Mouse (Mus musculus): ENCODE results near the gene Sirt2. TPM values are rescaled to one million over a fixed set of nuclear protein-coding genes. Genes with fewer than 3 reads are reported as not detected.

Sirt2 gene
- polyA plus RNA-seq, 1 experiment from 2014 or later = 63.7 TPM

DNA sequence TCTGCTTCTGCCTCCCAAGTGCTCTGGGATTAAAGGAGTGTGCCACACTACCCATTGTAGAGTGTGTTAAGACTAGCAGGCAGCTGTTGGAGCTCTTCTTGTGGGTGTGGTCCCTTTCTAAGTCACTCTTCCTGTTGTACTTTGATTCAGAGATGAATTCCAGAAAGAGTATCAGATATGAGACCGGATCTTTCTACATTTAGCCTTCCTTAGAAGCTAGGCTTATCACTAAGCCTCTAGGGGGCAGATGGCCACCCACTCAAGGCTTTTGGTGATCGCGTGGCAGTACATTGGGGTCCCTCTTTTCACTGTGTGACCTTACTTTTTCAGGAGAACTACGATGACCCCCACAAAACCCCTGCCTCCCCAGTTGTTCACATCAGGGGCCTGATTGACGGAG is 46.4 kb downstream of the Sirt2 start:
- Histone ChIP-seq H3K4me2 (ENCODE audit: low read depth, low read length) (peak overlapping the region; percentile 99), H3K9me3 (replicated peaks; ENCODE audit: control insufficient read depth, low read length) (no peaks in the 10 kb centered on the region), H3K4me3 (replicated peaks; ENCODE audit: low read length) (peak overlapping the region; percentile 85), H3K9ac (ENCODE audit: low read length) (peak overlapping the region; percentile 79), H3K36me3 (ENCODE audit: control insufficient read depth, insufficient read depth, low read length) (peaks cover 42% of the 10 kb centered on the region), H3K27me3 (ENCODE audit: control insufficient read depth, insufficient read depth, low read length) (no peaks in the 10 kb centered on the region), H3K27ac (ENCODE audit: low read length) (0 out of 2 replicates have a peak overlapping the region, but pooled peaks have one; percentile 99), H3K4me1 (ENCODE audit: control insufficient read depth, insufficient read depth, low read length) (peaks cover 54% of the 10 kb centered on the region)
- no peak for ATAC-seq (ENCODE audit: insufficient read depth, low FRiP score)
- WGBS = 53% methylated on average over 5 of the region's 5 CpGs

GRCm38 (mm10) chr7:28814306-28815034 is 47.9 kb downstream of the Sirt2 start:
- H3K27ac ChIP-seq (ENCODE audit: low read length) = no peak overlapping the region
- no peak overlapping the region for H3K9ac ChIP-seq (ENCODE audit: low read length)
- peaks cover 51% of the 10 kb centered on the region for H3K4me1 ChIP-seq (ENCODE audit: control insufficient read depth, insufficient read depth, low read length)
- 75% methylated on average over 5 of the region's 5 CpGs for WGBS
- no peaks in the 10 kb centered on the region for H3K9me3 ChIP-seq (replicated peaks; ENCODE audit: control insufficient read depth, low read length)
- H3K36me3 ChIP-seq (ENCODE audit: control insufficient read depth, insufficient read depth, low read length) = peaks cover 49% of the 10 kb centered on the region
- no peaks in the 10 kb centered on the region for H3K27me3 ChIP-seq (ENCODE audit: control insufficient read depth, insufficient read depth, low read length)
- no peak for ATAC-seq (ENCODE audit: insufficient read depth, low FRiP score)
- no peak overlapping the region for H3K4me3 ChIP-seq (replicated peaks; ENCODE audit: low read length)
- H3K4me2 ChIP-seq (ENCODE audit: low read depth, low read length) = no peak overlapping the region

DNA sequence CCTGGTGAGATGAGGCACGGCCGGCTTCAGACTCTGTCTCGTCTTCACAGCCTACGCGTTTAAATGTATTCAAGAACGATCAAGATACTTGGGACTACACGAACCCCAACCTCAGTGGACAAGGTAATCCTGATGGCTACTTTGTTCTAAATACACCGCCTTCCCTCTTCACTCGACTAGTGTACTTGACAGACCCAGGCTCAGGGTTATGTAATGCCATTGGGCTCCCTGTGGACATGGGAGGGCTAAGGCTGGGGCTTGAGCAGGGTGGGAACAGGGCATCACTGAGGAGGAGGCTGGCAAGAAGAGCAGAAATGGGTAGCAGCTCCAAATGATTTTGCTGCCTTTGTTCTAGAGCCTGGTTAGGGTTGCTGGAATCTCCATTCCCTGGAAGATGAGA is 48.7 kb downstream of the Sirt2 start:
- Histone ChIP-seq H3K36me3 (ENCODE audit: control insufficient read depth, insufficient read depth, low read length) (peaks cover 55% of the 10 kb centered on the region), H3K4me3 (replicated peaks; ENCODE audit: low read length) (no peak overlapping the region), H3K9me3 (replicated peaks; ENCODE audit: control insufficient read depth, low read length) (no peaks in the 10 kb centered on the region), H3K9ac (ENCODE audit: low read length) (0 out of 2 replicates have a peak overlapping the region, but pooled peaks have one; percentile 8), H3K4me1 (ENCODE audit: control insufficient read depth, insufficient read depth, low read length) (peaks cover 55% of the 10 kb centered on the region), H3K4me2 (ENCODE audit: low read depth, low read length) (no peak overlapping the region), H3K27me3 (ENCODE audit: control insufficient read depth, insufficient read depth, low read length) (no peaks in the 10 kb centered on the region), H3K27ac (ENCODE audit: low read length) (no peak overlapping the region)
- no peak for ATAC-seq (ENCODE audit: insufficient read depth, low FRiP score)
- 89% methylated on average over 9 of the region's 9 CpGs for WGBS

DNA sequence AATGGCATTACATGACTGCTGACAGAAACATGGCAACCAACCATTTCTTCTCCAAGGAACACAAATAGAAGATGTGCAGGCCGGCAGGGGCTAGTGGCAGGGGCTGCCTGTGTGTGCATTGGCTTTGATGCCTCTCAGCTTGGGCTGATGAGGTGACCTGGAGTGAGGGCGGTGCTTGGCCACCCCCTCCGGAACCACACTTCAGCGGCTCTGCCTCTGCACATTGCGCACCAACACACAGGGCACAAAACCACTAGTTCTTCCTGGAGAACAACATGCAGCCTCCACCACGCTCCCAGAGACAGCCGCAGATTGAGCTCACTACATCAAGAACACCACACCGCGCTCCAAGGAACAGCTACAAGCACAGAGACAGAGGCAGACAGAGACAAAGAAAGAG is 49.7 kb downstream of the Sirt2 start:
- no peak overlapping the region for H3K4me3 ChIP-seq (replicated peaks; ENCODE audit: low read length)
- H3K9ac ChIP-seq (ENCODE audit: low read length) = no peak overlapping the region
- H3K4me1 ChIP-seq (ENCODE audit: control insufficient read depth, insufficient read depth, low read length) = peaks cover 55% of the 10 kb centered on the region
- H3K27ac ChIP-seq (ENCODE audit: low read length) = no peak overlapping the region
- WGBS = 81% methylated on average over 9 of the region's 9 CpGs
- peaks cover 64% of the 10 kb centered on the region for H3K36me3 ChIP-seq (ENCODE audit: control insufficient read depth, insufficient read depth, low read length)
- H3K27me3 ChIP-seq (ENCODE audit: control insufficient read depth, insufficient read depth, low read length) = no peaks in the 10 kb centered on the region
- H3K9me3 ChIP-seq (replicated peaks; ENCODE audit: control insufficient read depth, low read length) = no peaks in the 10 kb centered on the region
- H3K4me2 ChIP-seq (ENCODE audit: low read depth, low read length) = no peak overlapping the region
- no peak for ATAC-seq (ENCODE audit: insufficient read depth, low FRiP score)

DNA sequence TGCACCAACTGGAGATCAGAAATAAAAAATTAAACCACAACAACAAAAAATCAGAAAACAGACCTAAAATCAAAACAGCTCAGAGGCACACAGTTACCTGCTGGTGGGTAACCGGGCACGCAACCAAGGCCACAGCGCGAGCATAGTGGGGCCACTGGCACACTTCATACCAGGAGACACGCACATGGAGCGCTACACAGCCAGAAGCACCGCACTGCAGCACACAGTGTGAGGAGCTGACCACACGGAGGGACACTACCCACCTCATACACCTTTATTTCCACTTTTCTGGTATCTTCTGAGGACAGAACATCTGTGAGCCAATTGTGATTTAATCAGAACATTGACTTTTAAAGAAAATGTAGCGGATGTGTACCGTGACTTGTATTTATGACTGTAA is 50.4 kb downstream of the Sirt2 start:
- peaks cover 70% of the 10 kb centered on the region for H3K36me3 ChIP-seq (ENCODE audit: control insufficient read depth, insufficient read depth, low read length)
- H3K27me3 ChIP-seq (ENCODE audit: control insufficient read depth, insufficient read depth, low read length) = no peaks in the 10 kb centered on the region
- H3K4me3 ChIP-seq (replicated peaks; ENCODE audit: low read length) = no peak overlapping the region
- peaks cover 52% of the 10 kb centered on the region for H3K4me1 ChIP-seq (ENCODE audit: control insufficient read depth, insufficient read depth, low read length)
- no peak overlapping the region for H3K9ac ChIP-seq (ENCODE audit: low read length)
- H3K4me2 ChIP-seq (ENCODE audit: low read depth, low read length) = no peak overlapping the region
- no peak overlapping the region for H3K27ac ChIP-seq (ENCODE audit: low read length)
- no peaks in the 10 kb centered on the region for H3K9me3 ChIP-seq (replicated peaks; ENCODE audit: control insufficient read depth, low read length)
- WGBS = 90% methylated on average over 10 of the region's 10 CpGs
- no peak for ATAC-seq (ENCODE audit: insufficient read depth, low FRiP score)

GRCm38 (mm10) chr7:28817524-28817923 is 51.0 kb downstream of the Sirt2 start:
- no peak overlapping the region for H3K9ac ChIP-seq (ENCODE audit: low read length)
- H3K9me3 ChIP-seq (replicated peaks; ENCODE audit: control insufficient read depth, low read length) = no peaks in the 10 kb centered on the region
- H3K4me1 ChIP-seq (ENCODE audit: control insufficient read depth, insufficient read depth, low read length) = peaks cover 49% of the 10 kb centered on the region
- H3K27me3 ChIP-seq (ENCODE audit: control insufficient read depth, insufficient read depth, low read length) = no peaks in the 10 kb centered on the region
- H3K4me3 ChIP-seq (replicated peaks; ENCODE audit: low read length) = no peak overlapping the region
- no peak overlapping the region for H3K4me2 ChIP-seq (ENCODE audit: low read depth, low read length)
- no peak for ATAC-seq (ENCODE audit: insufficient read depth, low FRiP score)
- 55% methylated on average over 6 of the region's 6 CpGs for WGBS
- H3K27ac ChIP-seq (ENCODE audit: low read length) = no peak overlapping the region
- peaks cover 76% of the 10 kb centered on the region for H3K36me3 ChIP-seq (ENCODE audit: control insufficient read depth, insufficient read depth, low read length)

GRCm38 (mm10) chr7:28817957-28818356 is 51.4 kb downstream of the Sirt2 start:
- H3K9ac ChIP-seq (ENCODE audit: low read length) = no peak overlapping the region
- ATAC-seq (ENCODE audit: insufficient read depth, low FRiP score) = no peak
- no peaks in the 10 kb centered on the region for H3K27me3 ChIP-seq (ENCODE audit: control insufficient read depth, insufficient read depth, low read length)
- 71% methylated on average over 4 of the region's 4 CpGs for WGBS
- H3K4me2 ChIP-seq (ENCODE audit: low read depth, low read length) = no peak overlapping the region
- no peak overlapping the region for H3K4me3 ChIP-seq (replicated peaks; ENCODE audit: low read length)
- H3K4me1 ChIP-seq (ENCODE audit: control insufficient read depth, insufficient read depth, low read length) = peaks cover 45% of the 10 kb centered on the region
- H3K9me3 ChIP-seq (replicated peaks; ENCODE audit: control insufficient read depth, low read length) = no peaks in the 10 kb centered on the region
- H3K27ac ChIP-seq (ENCODE audit: low read length) = no peak overlapping the region
- peaks cover 75% of the 10 kb centered on the region for H3K36me3 ChIP-seq (ENCODE audit: control insufficient read depth, insufficient read depth, low read length)

DNA sequence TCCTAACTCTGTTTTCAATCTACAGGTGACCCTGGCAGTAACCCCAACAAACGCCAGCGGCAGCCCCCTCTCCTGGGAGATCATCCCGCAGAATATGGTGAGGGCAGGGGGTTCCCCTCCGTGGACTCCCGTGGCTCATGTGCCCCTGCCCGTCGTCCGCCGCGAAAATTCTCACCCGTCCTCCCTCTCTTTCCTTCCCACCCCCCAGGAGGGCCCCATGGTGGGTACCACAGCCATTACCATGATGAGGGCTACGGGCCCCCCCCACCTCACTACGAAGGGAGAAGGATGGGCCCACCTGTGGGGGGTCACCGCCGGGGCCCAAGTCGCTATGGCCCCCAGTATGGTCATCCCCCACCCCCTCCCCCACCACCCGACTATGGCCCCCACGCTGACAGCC is 51.9 kb downstream of the Sirt2 start:
- no peaks in the 10 kb centered on the region for H3K27me3 ChIP-seq (ENCODE audit: control insufficient read depth, insufficient read depth, low read length)
- H3K4me2 ChIP-seq (ENCODE audit: low read depth, low read length) = no peak overlapping the region
- H3K27ac ChIP-seq (ENCODE audit: low read length) = no peak overlapping the region
- WGBS = 83% methylated on average over 18 of the region's 18 CpGs
- peaks cover 71% of the 10 kb centered on the region for H3K36me3 ChIP-seq (ENCODE audit: control insufficient read depth, insufficient read depth, low read length)
- peaks cover 44% of the 10 kb centered on the region for H3K4me1 ChIP-seq (ENCODE audit: control insufficient read depth, insufficient read depth, low read length)
- ATAC-seq (ENCODE audit: insufficient read depth, low FRiP score) = no peak
- H3K9ac ChIP-seq (ENCODE audit: low read length) = no peak overlapping the region
- no peak overlapping the region for H3K4me3 ChIP-seq (replicated peaks; ENCODE audit: low read length)
- no peaks in the 10 kb centered on the region for H3K9me3 ChIP-seq (replicated peaks; ENCODE audit: control insufficient read depth, low read length)

- no peaks in the 10 kb centered on the region for H3K9me3 ChIP-seq (replicated peaks; ENCODE audit: control insufficient read depth, low read length)
- WGBS = 85% methylated on average over 4 of the region's 4 CpGs
- H3K4me2 ChIP-seq (ENCODE audit: low read depth, low read length) = no peak overlapping the region
- no peaks in the 10 kb centered on the region for H3K27me3 ChIP-seq (ENCODE audit: control insufficient read depth, insufficient read depth, low read length)
- no peak for ATAC-seq (ENCODE audit: insufficient read depth, low FRiP score)
- H3K4me1 ChIP-seq (ENCODE audit: control insufficient read depth, insufficient read depth, low read length) = peaks cover 42% of the 10 kb centered on the region
- no peak overlapping the region for H3K4me3 ChIP-seq (replicated peaks; ENCODE audit: low read length)
- peaks cover 67% of the 10 kb centered on the region for H3K36me3 ChIP-seq (ENCODE audit: control insufficient read depth, insufficient read depth, low read length)
- H3K9ac ChIP-seq (ENCODE audit: low read length) = no peak overlapping the region
- no peak overlapping the region for H3K27ac ChIP-seq (ENCODE audit: low read length)
These were observed 52.4 kb downstream of the Sirt2 start for GRCm38 (mm10) chr7:28818861-28819452.

Data from stomach, embryonic 16.5 days (tissue).